Mouse (Mus musculus) right cerebral cortex, postnatal 4 days (tissue): Measurements from ENCODE around the gene Bub3.

ENCODE experiments used
- DNase-seq: peaks from one replicate; pipeline ENCODE4 v3.0.0-alpha.2; 2022

The Bub3 gene

DNA sequence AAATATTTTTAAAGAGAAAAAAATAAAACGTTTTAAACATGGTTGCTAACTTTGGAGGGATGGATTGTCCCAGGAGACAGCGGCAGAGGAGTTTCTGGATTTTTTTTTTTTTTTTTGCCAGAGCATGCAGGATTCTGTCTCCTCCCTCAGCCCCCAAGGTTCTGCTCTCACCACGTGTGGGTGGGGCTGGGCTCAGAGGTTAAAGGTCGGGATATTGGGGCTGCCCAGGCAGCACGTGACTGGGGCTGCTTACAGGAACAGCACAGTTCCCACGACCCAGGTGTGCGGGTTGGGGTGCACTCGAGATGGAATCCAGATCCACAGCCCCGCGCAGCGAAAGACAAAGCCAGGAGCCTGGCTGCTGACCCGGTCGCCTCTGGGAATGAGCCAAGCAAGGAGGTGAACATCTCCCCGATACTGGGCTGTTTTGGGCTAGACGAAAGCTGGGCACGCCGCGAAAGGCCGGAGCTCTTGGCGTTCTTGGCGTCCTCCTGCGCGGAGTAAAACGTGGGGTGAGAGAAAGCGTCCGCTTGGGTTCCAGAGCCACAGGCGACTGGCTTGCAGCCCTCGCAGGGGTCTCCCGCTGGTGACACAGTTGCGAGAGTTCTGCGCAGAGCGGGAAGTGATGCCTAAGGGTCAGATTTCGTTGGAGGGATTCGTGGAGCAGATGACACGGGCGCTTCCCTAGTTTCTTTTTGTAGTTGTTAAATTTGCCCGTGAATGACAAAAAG is 3.3 kb upstream of the Bub3 start:
- DNase-seq: no peak

DNA sequence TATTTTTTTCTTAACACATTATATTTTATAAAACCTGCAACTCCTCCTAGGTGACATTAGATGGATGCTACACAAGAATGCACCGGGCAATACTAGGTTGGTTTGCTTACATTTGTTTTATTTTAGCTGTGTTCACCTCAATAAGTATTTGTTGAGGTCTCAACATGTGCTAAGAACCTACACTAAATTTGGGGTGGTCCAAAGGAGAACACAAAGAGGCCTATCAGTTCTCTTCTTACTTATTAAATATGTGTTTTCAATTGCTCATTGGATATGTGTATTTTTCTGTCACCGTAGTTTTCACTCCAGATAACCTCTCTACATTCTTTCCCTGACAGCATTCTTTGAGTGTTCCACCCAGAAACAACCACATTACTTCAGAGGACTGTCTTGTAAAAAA is 2.3 kb upstream of the Bub3 start:
- no peak for DNase-seq

DNA sequence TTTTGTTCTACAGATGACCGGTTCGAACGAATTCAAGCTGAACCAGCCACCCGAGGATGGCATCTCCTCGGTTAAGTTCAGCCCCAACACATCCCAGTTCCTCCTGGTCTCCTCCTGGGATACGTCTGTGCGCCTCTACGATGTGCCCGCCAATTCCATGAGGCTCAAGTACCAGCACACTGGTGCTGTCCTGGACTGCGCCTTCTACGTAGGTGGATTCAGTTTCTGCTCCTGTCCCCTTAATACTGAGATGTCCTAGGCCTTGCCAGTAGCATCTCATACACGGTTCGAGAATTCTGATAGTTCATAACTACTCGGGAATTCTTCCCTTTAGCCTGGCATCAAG is 648 bp downstream of the Bub3 start:
- DNase-seq: no peak

DNA sequence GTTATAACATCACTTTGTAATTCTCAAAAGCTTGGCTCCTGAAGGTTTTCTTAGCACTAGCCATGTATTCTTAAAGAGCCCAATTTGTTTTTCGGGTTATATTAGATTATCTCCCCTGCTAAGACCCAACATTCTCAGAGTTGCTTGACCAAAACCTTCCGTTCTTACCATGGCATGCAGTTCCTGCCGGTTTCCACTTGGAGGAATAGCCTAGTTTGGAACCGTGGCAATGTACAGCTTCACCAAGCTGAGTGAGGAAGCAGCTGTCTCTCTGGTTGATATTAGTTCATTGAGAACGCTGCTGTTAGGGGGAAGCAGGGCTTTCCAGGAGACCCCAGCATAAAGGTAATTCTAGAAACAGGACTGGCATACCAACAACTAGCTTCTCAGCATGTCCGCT is 15.2 kb downstream of the Bub3 start:
- DNase-seq: no peak

DNA sequence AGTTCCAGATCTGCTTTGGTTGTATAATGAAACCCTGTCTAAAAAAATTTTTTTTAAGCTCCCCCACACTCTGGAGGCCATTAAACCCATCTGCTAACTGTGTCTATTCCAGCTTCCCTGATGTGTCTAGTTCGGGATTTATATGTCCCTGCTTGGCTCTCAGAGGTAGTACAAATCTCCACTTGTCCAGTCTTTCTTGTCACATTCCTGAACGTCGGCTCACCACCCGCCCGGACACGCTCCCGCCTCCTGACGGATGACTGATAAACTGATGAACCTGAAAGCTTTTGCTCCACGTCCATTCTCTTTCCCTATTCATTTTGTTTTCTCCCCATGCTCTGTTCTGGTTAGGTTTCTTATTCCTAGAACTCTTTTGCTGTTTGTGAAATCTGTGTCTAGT is 22.2 kb downstream of the Bub3 start:
- no peak for DNase-seq

DNA sequence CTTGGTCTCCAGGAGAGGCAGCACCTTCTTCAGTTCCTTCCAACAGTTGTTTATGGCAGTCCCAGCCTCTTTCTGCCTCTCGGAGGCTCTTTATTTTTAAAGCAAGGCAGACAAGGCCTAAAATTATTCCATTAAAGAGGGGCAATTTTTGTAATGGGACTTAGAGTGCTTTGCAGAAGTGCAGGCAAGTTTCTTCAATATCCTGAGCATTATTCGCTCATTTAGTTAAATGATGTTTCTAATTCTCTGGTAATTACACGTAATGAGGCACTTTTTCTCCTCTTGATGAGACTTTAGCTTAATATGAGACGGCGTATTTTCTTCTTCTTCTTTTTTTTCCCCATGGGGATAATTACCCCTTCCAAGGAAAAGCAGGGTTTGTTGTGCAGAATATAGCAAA is 25.5 kb downstream of the Bub3 start:
- DNase-seq: no peak

DNA sequence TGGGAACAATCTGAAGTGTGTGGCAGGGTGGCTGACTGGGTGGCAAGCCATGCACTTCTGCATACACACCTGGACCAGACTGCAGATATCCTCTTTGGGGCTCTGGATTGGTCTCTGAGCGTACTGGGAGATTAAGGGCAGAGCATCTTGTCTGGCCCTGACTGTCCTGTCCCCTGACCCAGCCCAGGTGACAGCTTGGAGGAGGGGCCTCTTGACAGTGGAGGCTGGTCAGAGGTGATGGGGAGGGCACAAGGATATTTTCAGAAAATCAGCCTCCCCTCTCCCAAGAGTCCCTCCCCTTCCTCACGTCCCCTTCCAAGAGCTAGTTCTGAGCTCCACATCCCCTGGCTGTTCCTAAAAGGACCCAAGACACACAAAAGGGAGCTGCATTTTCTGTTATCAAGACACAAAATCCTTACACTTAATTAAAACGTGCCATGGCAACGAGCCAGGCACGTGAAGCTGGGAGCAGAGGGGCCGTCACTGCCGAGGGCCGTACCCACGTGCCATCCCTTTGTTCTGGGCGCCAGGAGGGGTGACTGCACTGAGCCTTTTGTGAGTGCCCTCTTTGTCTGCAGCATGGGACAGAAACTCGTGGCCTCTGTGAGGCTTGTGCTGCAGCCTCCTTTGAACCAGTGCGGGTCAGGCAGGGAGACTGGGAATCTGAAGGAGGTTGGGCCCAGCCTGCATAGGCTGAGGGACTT is 37.9 kb downstream of the Bub3 start:
- DNase-seq: peak; percentile 14

DNA sequence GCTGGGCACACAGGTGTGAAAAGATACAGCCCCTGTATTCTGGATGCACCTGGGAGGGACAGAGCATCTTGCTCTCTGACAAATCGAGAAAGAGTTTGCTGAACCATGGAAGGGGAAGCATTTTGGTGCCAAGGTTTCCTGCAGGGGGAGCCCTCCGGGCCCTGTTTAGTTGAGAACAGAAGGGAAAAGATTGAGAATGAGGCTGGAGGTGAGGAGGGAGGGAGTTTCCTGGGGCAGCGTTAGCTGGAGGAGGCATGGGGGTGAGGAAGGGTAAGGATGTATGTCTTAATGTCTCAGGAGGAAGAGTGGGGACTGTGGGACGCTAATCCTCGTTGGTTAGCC is 38.4 kb downstream of the Bub3 start:
- DNase-seq: peak; percentile 47

DNA sequence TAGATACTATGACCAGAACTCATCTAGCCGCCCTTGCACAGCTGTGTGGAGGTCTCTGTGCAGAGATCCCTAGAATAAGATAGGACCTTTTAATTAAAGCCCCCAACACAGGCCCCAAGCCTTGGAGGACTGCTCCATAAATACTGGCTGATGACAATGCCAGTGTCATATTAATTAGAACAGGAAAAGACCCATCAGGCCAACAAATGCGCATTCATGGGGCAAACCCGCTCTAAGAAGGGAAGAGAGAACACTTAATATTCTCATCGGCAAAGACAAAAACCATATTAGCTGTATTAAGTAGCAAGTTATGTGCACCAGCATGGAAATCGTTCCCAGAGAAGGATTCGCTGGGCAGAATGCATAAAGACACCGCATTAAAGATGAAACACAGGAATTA is 42.1 kb downstream of the Bub3 start:
- no peak for DNase-seq

DNA sequence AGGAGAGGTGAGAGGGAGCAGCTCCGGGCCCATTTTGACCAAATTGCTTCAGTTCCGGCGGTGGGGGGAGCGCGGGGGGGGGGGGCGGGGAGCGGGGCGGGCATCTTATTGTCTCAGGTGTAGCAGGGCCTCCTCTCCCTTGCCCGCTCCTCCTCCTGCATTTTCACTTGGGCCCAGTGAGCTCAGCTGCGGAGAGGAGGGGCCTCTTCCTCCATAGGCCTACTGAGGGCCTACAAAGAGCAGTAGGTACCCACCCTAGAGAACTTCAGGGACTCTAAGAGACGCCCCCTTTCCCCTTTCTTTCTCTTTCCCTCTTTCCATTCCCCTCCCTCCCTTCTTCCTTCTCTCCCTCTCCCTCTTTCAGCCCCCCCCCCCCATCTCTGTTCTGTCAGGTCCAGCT is 43.2 kb downstream of the Bub3 start:
- DNase-seq: no peak

DNA sequence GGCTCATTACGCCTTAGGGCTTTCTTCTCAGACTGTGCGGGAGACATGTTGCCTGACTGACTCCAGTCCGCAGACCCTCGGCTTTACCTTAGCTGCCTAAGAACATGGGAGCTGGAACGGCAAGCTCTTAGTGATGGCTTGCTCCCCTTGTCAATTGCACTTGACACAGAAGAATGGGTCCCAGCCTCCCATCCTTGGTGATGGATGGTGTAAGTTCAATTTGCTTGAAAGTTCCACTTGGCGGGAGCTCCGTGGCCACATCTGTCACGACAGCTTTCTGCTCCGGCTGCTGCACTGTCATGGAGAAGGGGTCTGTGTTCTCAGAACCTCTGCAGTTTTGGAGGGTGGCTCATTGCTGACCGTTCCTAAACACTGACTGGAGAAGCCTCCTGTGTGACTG is 44.9 kb downstream of the Bub3 start:
- DNase-seq: no peak

DNA sequence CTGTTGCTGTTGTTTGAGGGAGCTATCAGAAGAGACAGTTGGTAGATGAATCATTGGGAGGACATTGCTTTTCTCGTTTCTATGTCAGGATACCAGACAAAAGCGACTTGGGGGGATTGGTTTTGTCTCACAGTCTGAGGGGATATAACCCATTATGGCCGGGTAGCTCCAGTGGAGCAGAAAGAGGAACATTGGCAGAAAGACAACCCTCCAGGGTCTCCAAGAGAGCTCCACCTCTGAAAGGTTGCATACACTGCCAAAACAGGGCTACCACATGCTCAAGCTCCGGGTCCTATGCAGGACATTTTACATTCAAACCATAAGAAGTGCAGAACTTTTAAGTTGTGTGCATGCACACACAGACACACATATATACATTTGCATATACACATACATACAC is 45.5 kb downstream of the Bub3 start:
- no peak for DNase-seq

DNA sequence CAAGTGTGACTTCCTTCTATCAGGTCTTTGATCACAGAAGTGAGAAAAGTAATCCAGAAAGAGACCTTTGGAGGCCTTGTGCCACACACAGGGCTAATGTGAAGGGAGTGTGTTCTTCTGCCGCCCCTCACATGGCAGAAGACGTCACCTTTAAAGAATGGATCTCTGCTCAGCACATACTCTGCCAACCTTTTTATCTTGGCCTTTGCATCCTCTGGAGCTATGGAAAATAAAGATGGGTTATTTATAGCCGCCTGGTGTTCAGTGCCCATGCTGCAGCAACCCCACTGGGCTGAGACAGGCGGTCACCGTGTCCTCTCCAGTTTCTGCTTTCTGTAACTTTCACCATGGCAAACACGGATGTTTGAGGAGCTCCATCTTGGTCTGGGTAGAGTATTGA is 48.0 kb downstream of the Bub3 start:
- DNase-seq: no peak

DNA sequence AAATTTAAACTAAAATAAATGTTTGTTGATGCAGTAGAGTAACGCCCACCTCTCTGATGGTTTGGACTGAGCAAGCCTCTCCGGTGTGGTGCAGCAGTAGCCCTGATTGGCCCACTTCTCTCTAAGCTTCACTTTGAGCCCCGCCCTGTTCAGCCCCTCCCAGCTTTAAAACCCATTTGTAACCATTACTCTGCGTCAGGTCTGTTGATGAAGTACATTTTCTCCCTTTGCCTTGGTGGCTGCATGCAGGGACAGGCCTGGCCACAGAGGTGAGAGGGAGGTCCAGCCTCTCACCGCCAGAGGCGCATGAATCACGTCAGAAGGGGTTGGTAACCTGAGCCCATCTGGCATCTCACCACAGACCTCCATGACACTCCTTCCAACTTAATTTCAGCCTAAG is 49.7 kb downstream of the Bub3 start:
- no peak for DNase-seq
